Mouse (Mus musculus) cortical plate, adult 2 months (tissue): ENCODE data around the gene Tspyl3. TPM values are rescaled to one million over a fixed set of nuclear protein-coding genes. Genes with fewer than 3 reads are reported as not detected.

ENCODE experiments used
- H3K27ac ChIP-seq: fragments of 200-500 bp; 2 replicates; pipeline ENCODE4 v1.5.1; 2012; ENCODE audit warnings: low read length, control low read depth, inconsistent platforms; ENCODE audit not compliant: insufficient read depth
- H3K4me1 ChIP-seq: fragments of 200-500 bp; 2 replicates; pipeline ENCODE4 v1.6.1; 2011; ENCODE audit warnings: low read length; ENCODE audit not compliant: control insufficient read depth, insufficient read depth
- H3K4me3 ChIP-seq: fragments of 200-500 bp; 2 replicates; pipeline ENCODE4 v1.5.1; 2011; ENCODE audit warnings: mild to moderate bottlenecking, low read length, control low read depth; ENCODE audit not compliant: insufficient read depth
- CTCF ChIP-seq: fragments of 200-500 bp; IDR thresholded peaks from 2 replicates; pipeline ENCODE4 v1.5.1; 2011; ENCODE audit warnings: mild to moderate bottlenecking, control low read depth, low read length; ENCODE audit not compliant: insufficient read depth; ENCODE audit errors: extremely low read depth
- POLR2A ChIP-seq: fragments of 200-500 bp; IDR thresholded peaks from 2 replicates; pipeline ENCODE4 v1.6.1; 2011; ENCODE audit warnings: mild to moderate bottlenecking, low read length, control low read depth; ENCODE audit not compliant: insufficient read depth; ENCODE audit errors: extremely low read depth
- polyA plus RNA-seq: library from polyadenylated mRNA; depleted of rRNA; stranded (reverse); fragments of >200 nt; gene quantifications from 2 replicates; pipeline ENCODE4 v1.2.3, GENCODE M21; 2012; rRNA removed

The Tspyl3 gene
- polyA plus RNA-seq, 1 experiment = 27.4 TPM

GRCm38 (mm10) chr2:153179961-153180360, 45.3 kb downstream of the Tspyl3 start:
- Histone ChIP-seq H3K4me3 (no peak overlapping the region), H3K27ac (no peak overlapping the region), H3K4me1 (peaks cover 2% of the 10 kb centered on the region; the same call in 1 of the 2 replicates)
- TF ChIP-seq CTCF = no peak
- no peak for TF ChIP-seq POLR2A

DNA sequence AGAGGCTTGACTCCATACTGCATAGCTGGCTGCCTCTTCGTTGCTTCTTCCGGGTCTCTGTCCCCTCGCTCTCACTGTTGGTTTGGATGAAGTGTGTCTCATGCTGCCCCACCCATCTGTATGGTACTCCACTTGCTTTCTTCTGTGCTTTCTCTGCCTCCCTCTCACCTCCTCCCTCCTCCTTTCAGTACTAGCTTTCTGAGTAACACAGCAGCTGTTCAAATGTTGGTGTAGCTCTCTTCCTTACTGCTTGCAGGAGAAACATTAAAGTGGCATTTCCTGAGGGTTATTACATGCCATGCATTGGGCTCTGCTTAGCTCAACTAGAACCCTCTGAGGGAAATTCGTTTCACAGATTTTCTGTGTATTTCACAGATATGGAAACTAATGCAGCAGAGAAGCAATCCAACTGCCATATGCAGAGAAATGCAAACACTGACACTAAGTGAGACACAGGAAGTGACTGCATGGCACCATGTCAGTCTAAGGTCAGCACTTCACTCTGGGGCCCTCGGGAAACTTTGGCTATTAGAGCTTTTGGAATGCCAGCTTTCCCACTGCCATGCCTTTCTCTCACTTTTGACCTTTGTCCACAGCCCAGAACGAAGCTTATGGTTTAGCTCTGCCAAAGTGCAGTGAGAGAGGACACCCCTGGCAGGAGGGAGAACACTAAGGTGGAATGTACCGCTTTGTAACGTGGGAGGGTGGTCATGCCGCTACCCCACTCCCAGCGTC, 45.9 kb downstream of the Tspyl3 start:
- Histone ChIP-seq H3K4me1 (peaks cover 2% of the 10 kb centered on the region; the same call in 1 of the 2 replicates), H3K4me3 (no peak overlapping the region), H3K27ac (no peak overlapping the region)
- no peak for TF ChIP-seq CTCF
- TF ChIP-seq POLR2A = no peak

DNA sequence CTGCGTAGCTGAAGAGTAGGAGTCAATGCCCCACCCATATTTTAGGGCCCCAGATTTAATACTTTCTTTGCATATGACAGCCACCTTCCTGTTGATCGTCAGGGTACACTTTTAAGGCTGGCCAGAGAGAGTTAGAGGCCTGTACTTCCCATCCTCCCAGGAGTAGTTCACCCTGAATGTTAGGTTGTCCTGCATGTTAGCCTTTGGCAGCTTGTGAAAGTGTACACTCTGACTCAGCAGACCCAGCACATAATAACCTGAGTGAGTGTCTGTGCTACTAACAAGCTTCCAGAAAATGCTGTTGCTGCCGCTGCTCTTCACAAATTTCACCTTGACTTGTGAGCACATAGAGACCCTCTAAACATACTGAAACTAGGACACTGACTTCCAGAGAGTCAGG, 48.1 kb downstream of the Tspyl3 start:
- TF ChIP-seq POLR2A = no peak
- TF ChIP-seq CTCF = no peak
- Histone ChIP-seq H3K4me1 (peaks cover 2% of the 10 kb centered on the region; the same call in 1 of the 2 replicates), H3K27ac (no peak overlapping the region), H3K4me3 (no peak overlapping the region)

- H3K4me1 ChIP-seq = peaks cover 2% of the 10 kb centered on the region; the same call in 1 of the 2 replicates
- no peak overlapping the region for H3K27ac ChIP-seq
- H3K4me3 ChIP-seq = no peak overlapping the region
- TF ChIP-seq POLR2A (no peak), CTCF (no peak)
Observed at GRCm38 (mm10) chr2:153175995-153176570, 49.2 kb downstream of the Tspyl3 start.

Other genes with a start within 250 kb of the Tspyl3 start
- 84.0 and 88.8 TPM in 2 replicates for gene Pdrg1, start 210.0 kb downstream of the Tspyl3 start, polyA plus RNA-seq
- gene Xkr7, start 193.6 kb downstream of the Tspyl3 start, polyA plus RNA-seq = 1.4 and 1.9 TPM in 2 replicates
- gene Ccm2l, start 159.5 kb downstream of the Tspyl3 start, polyA plus RNA-seq = 11.7 and 13.2 TPM in 2 replicates
- gene Hck, start 117.0 kb downstream of the Tspyl3 start, polyA plus RNA-seq = 3.4 and 3.7 TPM in 2 replicates
- 68.4 and 70.5 TPM in 2 replicates for gene Tm9sf4, start 64.1 kb downstream of the Tspyl3 start, polyA plus RNA-seq
- gene Plagl2, start 16.0 kb upstream of the Tspyl3 start, polyA plus RNA-seq = 3.5 and 3.7 TPM in 2 replicates
- gene Pofut1, start 16.1 kb upstream of the Tspyl3 start, polyA plus RNA-seq = 17.9 and 19.3 TPM in 2 replicates
- gene Kif3b, start 66.0 kb upstream of the Tspyl3 start, polyA plus RNA-seq = 34.3 and 34.6 TPM in 2 replicates
- gene Asxl1, start 120.4 kb upstream of the Tspyl3 start, polyA plus RNA-seq = 20.1 and 21.9 TPM in 2 replicates